Mouse (Mus musculus) C3H10T1/2 (cell line): ENCODE measurements around the gene Dbt. TPM values are rescaled to one million over a fixed set of nuclear protein-coding genes. Genes with fewer than 3 reads are reported as not detected.

ENCODE experiments used
- polyA plus RNA-seq, 2 experiments: library from polyadenylated mRNA; unstranded; fragments of >200 nt; fragmentation: generic; extraction: Trizol; gene quantifications; one replicate each; pipeline ENCODE4 v1.2.1; 2012; ENCODE audit warnings: missing spikeins in 2 of 2

The Dbt gene
- polyA plus RNA-seq: 1 to 10 TPM in 1 of 2 experiments, under 1 TPM in 1; 0.33 to 2.9 TPM

GRCm38 (mm10) chr3:116512904-116513716, at the start of gene Dbt:
TSS of gene Dbt (plus strand) at chr3:116513070.

GRCm38 (mm10) chr3:116507772-116508351, 5.0 kb upstream of the Dbt start, which contains the start of gene Rtca:
TSS of gene Rtca (minus strand) at chr3:116508208.

GRCm38 (mm10) chr3:116562408-116563094, 49.7 kb downstream of the Dbt start, which contains the start of gene Lrrc39:
TSS of gene Lrrc39 (plus strand) at chr3:116562973.

GRCm38 (mm10) chr3:116594728-116595602, 82.1 kb downstream of the Dbt start, which contains the start of gene Sass6:
TSS of gene Sass6 (plus strand) at chr3:116594982.

Other genes starting within 250 kb of the Dbt start
- gene Cdc14a, start 89.0 kb upstream of the Dbt start, polyA plus RNA-seq: under 1 TPM; 0.07 to 0.78 TPM
- gene Rtca, start 4.9 kb upstream of the Dbt start, polyA plus RNA-seq: 10 to 100 TPM; 22.4 to 40.6 TPM
- under 1 TPM in 1 of 2 experiments, not detected in 1; 0.05 TPM for gene Lrrc39, start 49.9 kb downstream of the Dbt start, polyA plus RNA-seq
- gene Sass6, start 81.9 kb downstream of the Dbt start, polyA plus RNA-seq: 1 to 10 TPM in 1 of 2 experiments, under 1 TPM in 1; 0.25 to 1.2 TPM
- 1 to 10 TPM in 1 of 2 experiments, under 1 TPM in 1; 0.22 to 2.0 TPM for gene Trmt13, start 101.5 kb downstream of the Dbt start, polyA plus RNA-seq
- gene Mfsd14a, start 149.6 kb downstream of the Dbt start, polyA plus RNA-seq: 1 to 10 TPM; 1.3 to 8.1 TPM
- not detected for gene Gm43191, start 168.2 kb downstream of the Dbt start, polyA plus RNA-seq
- gene Slc35a3, start 199.8 kb downstream of the Dbt start, polyA plus RNA-seq: 1 to 10 TPM in 1 of 2 experiments, under 1 TPM in 1; 0.27 to 2.0 TPM